Mouse (Mus musculus): ENCODE results near the gene Rassf10. TPM values are rescaled to one million over a fixed set of nuclear protein-coding genes. Genes with fewer than 3 reads are reported as not detected.

The Rassf10 gene
- polyA plus RNA-seq, 1 experiment = not detected

GRCm38 (mm10) chr7:112955955-112956354, 2.2 kb downstream of the Rassf10 start:
- TF ChIP-seq POLR2A (IDR thresholded peaks at IDR 0.05; ENCODE audit: borderline replicate concordance, low read depth, low read length) = no peak
- no peak for TF ChIP-seq CTCF (IDR thresholded peaks at IDR 0.05; ENCODE audit: low read depth, low read length)
- Histone ChIP-seq H3K4me1 (ENCODE audit: control insufficient read depth, insufficient read depth, low read length) (no peaks in the 10 kb centered on the region), H3K27ac (ENCODE audit: insufficient read depth, low read depth, low read length) (no peak overlapping the region), H3K4me3 (ENCODE audit: insufficient read depth, low read length) (no peak overlapping the region)

GRCm38 (mm10) chr7:112956961-112957360, 3.2 kb downstream of the Rassf10 start:
- Histone ChIP-seq H3K4me3 (ENCODE audit: insufficient read depth, low read length) (no peak overlapping the region), H3K27ac (ENCODE audit: insufficient read depth, low read depth, low read length) (no peak overlapping the region), H3K4me1 (ENCODE audit: control insufficient read depth, insufficient read depth, low read length) (no peaks in the 10 kb centered on the region)
- TF ChIP-seq CTCF (IDR thresholded peaks at IDR 0.05; ENCODE audit: low read depth, low read length) (no peak), POLR2A (IDR thresholded peaks at IDR 0.05; ENCODE audit: borderline replicate concordance, low read depth, low read length) (no peak)

- no peak overlapping the region for H3K4me3 ChIP-seq (ENCODE audit: insufficient read depth, low read length)
- H3K27ac ChIP-seq (ENCODE audit: insufficient read depth, low read depth, low read length) = no peak overlapping the region
- no peak for TF ChIP-seq POLR2A (IDR thresholded peaks at IDR 0.05; ENCODE audit: borderline replicate concordance, low read depth, low read length)
- no peak for TF ChIP-seq CTCF (IDR thresholded peaks at IDR 0.05; ENCODE audit: low read depth, low read length)
- no peaks in the 10 kb centered on the region for H3K4me1 ChIP-seq (ENCODE audit: control insufficient read depth, insufficient read depth, low read length)
These were observed 3.9 kb downstream of the Rassf10 start for GRCm38 (mm10) chr7:112957630-112958029.

DNA sequence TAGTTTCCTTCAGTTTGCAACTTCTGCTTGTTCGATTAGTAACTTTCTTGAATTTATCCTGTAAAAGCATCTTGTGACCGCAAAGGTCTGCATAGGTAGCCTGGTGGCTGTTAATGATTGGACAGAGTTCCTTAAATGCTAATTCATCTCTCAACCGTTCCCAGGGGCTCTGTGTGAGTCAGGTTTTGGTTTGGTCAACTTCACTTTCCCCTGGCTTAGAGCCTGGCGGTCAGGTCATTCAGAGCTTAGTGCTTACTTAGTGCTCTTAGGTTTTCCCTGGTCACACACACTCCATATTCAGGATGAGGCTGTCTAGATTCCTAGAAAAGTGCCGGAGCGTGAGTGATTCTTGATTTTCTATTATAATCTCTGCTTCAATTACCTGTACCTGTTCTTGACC, 12.6 kb downstream of the Rassf10 start:
- H3K27ac ChIP-seq (ENCODE audit: insufficient read depth, low read depth, low read length) = no peak overlapping the region
- H3K4me1 ChIP-seq (ENCODE audit: control insufficient read depth, insufficient read depth, low read length) = no peaks in the 10 kb centered on the region
- TF ChIP-seq CTCF (IDR thresholded peaks at IDR 0.05; ENCODE audit: low read depth, low read length) (no peak), POLR2A (IDR thresholded peaks at IDR 0.05; ENCODE audit: borderline replicate concordance, low read depth, low read length) (no peak)
- H3K4me3 ChIP-seq (ENCODE audit: insufficient read depth, low read length) = no peak overlapping the region

- H3K4me1 ChIP-seq (ENCODE audit: control insufficient read depth, insufficient read depth, low read length) = no peaks in the 10 kb centered on the region
- H3K4me3 ChIP-seq (ENCODE audit: insufficient read depth, low read length) = no peak overlapping the region
- H3K27ac ChIP-seq (ENCODE audit: insufficient read depth, low read depth, low read length) = no peak overlapping the region
- TF ChIP-seq POLR2A (IDR thresholded peaks at IDR 0.05; ENCODE audit: borderline replicate concordance, low read depth, low read length) = no peak
- TF ChIP-seq CTCF (IDR thresholded peaks at IDR 0.05; ENCODE audit: low read depth, low read length) = no peak
These were observed 13.0 kb downstream of the Rassf10 start for GRCm38 (mm10) chr7:112966786-112967185.

DNA sequence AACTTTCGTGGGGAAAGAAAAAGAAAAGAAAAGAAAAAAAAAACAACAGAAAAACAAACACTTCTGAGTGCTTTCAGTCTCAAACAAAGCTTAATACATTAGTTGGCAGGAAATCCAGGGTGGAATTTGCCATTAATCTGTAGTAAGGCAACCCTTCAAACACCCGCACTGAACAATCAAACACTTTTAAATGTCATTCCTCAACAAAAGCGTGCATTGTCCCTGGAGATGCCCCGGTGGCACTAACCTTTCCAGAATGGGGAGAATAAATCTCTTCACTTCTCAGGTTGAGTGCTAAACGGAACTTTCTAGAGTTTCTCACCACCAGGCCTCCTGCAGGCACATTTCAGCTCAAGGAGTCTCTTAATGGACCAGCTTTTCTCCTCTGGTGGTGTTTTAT, 29.6 kb downstream of the Rassf10 start:
- H3K4me1 ChIP-seq (ENCODE audit: control insufficient read depth, insufficient read depth, low read length) = no peaks in the 10 kb centered on the region
- TF ChIP-seq CTCF (IDR thresholded peaks at IDR 0.05; ENCODE audit: low read depth, low read length) = no peak
- TF ChIP-seq POLR2A (IDR thresholded peaks at IDR 0.05; ENCODE audit: borderline replicate concordance, low read depth, low read length) = no peak
- no peak overlapping the region for H3K27ac ChIP-seq (ENCODE audit: insufficient read depth, low read depth, low read length)
- no peak overlapping the region for H3K4me3 ChIP-seq (ENCODE audit: insufficient read depth, low read length)

DNA sequence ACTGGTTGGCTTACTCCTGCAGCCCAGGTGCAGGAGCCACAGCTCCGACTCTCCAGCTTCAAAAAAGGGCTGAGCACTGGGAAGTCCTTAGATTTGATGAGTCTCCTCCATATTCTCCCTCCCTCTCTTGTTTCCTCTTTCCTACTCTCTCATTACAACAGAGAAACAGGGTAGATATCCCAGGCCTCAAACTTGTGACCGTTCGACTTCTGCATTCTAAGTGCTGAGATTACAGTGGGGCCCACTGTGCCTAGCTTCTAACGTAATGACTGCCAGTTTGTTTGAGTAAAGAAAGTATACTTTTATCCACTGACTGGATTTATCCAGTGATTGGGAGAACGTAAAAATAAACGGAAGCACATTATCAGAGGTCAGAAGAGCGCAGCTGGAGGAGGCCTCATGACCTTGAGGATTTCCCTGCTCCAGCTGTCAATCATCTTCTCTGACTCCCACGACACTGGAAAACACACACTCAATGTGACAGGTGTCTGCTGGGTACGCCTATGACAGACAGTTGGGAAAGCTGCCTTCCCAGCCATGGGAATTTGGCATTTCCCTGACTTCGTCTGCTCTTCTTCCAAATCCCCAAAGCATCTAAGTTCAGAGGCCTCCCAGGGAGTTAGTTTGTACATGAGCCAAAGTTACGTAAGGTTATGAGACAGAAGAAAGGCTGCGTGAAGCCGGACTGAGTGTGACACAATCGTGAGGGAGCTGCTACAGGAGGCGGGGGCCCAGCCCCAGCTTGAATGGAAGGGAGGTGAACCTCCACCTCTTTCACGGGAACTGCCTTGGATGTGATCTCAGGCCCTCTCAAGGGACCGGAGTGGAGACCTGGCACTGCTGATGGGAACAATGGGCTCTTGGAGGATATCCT, 31.2 kb downstream of the Rassf10 start:
- Histone ChIP-seq H3K4me1 (ENCODE audit: control insufficient read depth, insufficient read depth, low read length) (no peaks in the 10 kb centered on the region), H3K4me3 (ENCODE audit: insufficient read depth, low read length) (no peak overlapping the region), H3K27ac (ENCODE audit: insufficient read depth, low read depth, low read length) (no peak overlapping the region)
- TF ChIP-seq CTCF (IDR thresholded peaks at IDR 0.05; ENCODE audit: low read depth, low read length) = no peak
- no peak for TF ChIP-seq POLR2A (IDR thresholded peaks at IDR 0.05; ENCODE audit: borderline replicate concordance, low read depth, low read length)

GRCm38 (mm10) chr7:112985578-112985949, 31.8 kb downstream of the Rassf10 start:
- Histone ChIP-seq H3K4me1 (ENCODE audit: control insufficient read depth, insufficient read depth, low read length) (no peaks in the 10 kb centered on the region), H3K4me3 (ENCODE audit: insufficient read depth, low read length) (no peak overlapping the region), H3K27ac (ENCODE audit: insufficient read depth, low read depth, low read length) (no peak overlapping the region)
- TF ChIP-seq POLR2A (IDR thresholded peaks at IDR 0.05; ENCODE audit: borderline replicate concordance, low read depth, low read length) (no peak), CTCF (IDR thresholded peaks at IDR 0.05; ENCODE audit: low read depth, low read length) (no peak)

GRCm38 (mm10) chr7:112992928-112993327, 39.2 kb downstream of the Rassf10 start:
- no peak overlapping the region for H3K4me3 ChIP-seq (ENCODE audit: insufficient read depth, low read length)
- no peak for TF ChIP-seq CTCF (IDR thresholded peaks at IDR 0.05; ENCODE audit: low read depth, low read length)
- no peak for TF ChIP-seq POLR2A (IDR thresholded peaks at IDR 0.05; ENCODE audit: borderline replicate concordance, low read depth, low read length)
- H3K4me1 ChIP-seq (ENCODE audit: control insufficient read depth, insufficient read depth, low read length) = no peaks in the 10 kb centered on the region
- no peak overlapping the region for H3K27ac ChIP-seq (ENCODE audit: insufficient read depth, low read depth, low read length)

GRCm38 (mm10) chr7:113003565-113004255, 49.9 kb downstream of the Rassf10 start:
- H3K4me3 ChIP-seq (ENCODE audit: insufficient read depth, low read length) = no peak overlapping the region
- H3K4me1 ChIP-seq (ENCODE audit: control insufficient read depth, insufficient read depth, low read length) = no peaks in the 10 kb centered on the region
- TF ChIP-seq POLR2A (IDR thresholded peaks at IDR 0.05; ENCODE audit: borderline replicate concordance, low read depth, low read length) = no peak
- no peak for TF ChIP-seq CTCF (IDR thresholded peaks at IDR 0.05; ENCODE audit: low read depth, low read length)
- no peak overlapping the region for H3K27ac ChIP-seq (ENCODE audit: insufficient read depth, low read depth, low read length)
